Mouse (Mus musculus) C2C12 (cell line): ENCODE measurements around the gene Cul5. TPM values are rescaled to one million over a fixed set of nuclear protein-coding genes. Genes with fewer than 3 reads are reported as not detected.

Experiments used
- H3K27me3 ChIP-seq: one replicate; pipeline ENCODE4 v1.6.1; 2011; ENCODE audit not compliant: control insufficient read depth, insufficient read depth, insufficient read length
- H3K36me3 ChIP-seq: one replicate; pipeline ENCODE4 v1.6.1; 2011; ENCODE audit not compliant: control insufficient read depth, insufficient read depth
- H3K4me3 ChIP-seq: one replicate; pipeline ENCODE4 v1.5.1; 2011; ENCODE audit warnings: mild to moderate bottlenecking, control low read depth; ENCODE audit not compliant: poor library complexity, insufficient read depth, severe bottlenecking
- H3K79me2 ChIP-seq: one replicate; pipeline ENCODE4 v1.6.1; 2011; ENCODE audit not compliant: control insufficient read depth, insufficient read depth
- H3K79me3 ChIP-seq: one replicate; pipeline ENCODE4 v1.6.1; 2011; ENCODE audit warnings: low read depth, control low read depth
- H3ac ChIP-seq: one replicate; pipeline ENCODE3; 2011; ENCODE audit warnings: low read depth; ENCODE audit not compliant: control insufficient read depth, insufficient read length
- CEBPB ChIP-seq: IDR thresholded peaks from one replicate; pipeline ENCODE4 v1.6.1; 2011; ENCODE audit warnings: low read depth, mild to moderate bottlenecking, control low read depth, moderate library complexity
- CTCF ChIP-seq: IDR thresholded peaks from one replicate; pipeline ENCODE4 v1.5.1; 2011; ENCODE audit not compliant: control insufficient read depth, insufficient read depth, insufficient read length
- FOSL1 ChIP-seq: IDR thresholded peaks from one replicate; pipeline ENCODE4 v1.8.0; 2011; ENCODE audit warnings: mild to moderate bottlenecking, low read length; ENCODE audit not compliant: poor library complexity, insufficient read depth, severe bottlenecking
- MAX ChIP-seq: IDR thresholded peaks from one replicate; pipeline ENCODE4 v1.6.1; 2011; ENCODE audit warnings: mild to moderate bottlenecking, control low read depth
- MYOD1 ChIP-seq: IDR thresholded peaks from one replicate; pipeline ENCODE4 v1.6.1; 2011; ENCODE audit warnings: low read depth; ENCODE audit not compliant: control insufficient read depth, insufficient read length
- MYOG ChIP-seq: IDR thresholded peaks from one replicate; pipeline ENCODE4 v1.6.1; 2011; ENCODE audit not compliant: control insufficient read depth, insufficient read length; ENCODE audit errors: extremely low read depth
- USF1 ChIP-seq: IDR thresholded peaks from one replicate; pipeline ENCODE4 v1.6.1; 2011; ENCODE audit warnings: low read depth, mild to moderate bottlenecking, control low read depth, moderate library complexity
- polyA plus RNA-seq: library from polyadenylated mRNA; unstranded; fragments of >200 nt; fragmentation: generic; extraction: Trizol; gene quantifications from one replicate; pipeline ENCODE4 v1.2.1, GENCODE M21; 2012; ENCODE audit warnings: missing spikeins

The Cul5 gene
- polyA plus RNA-seq, 1 experiment, result 7.2 TPM

GRCm38 (mm10) chr9:53603849-53604248 lies 66.0 kb downstream of the Cul5 start:
- H3ac ChIP-seq, result no peak overlapping the region
- H3K36me3 ChIP-seq, result no peaks in the 10 kb centered on the region

GRCm38 (mm10) chr9:53603384-53603783 lies 66.4 kb downstream of the Cul5 start:
- Histone ChIP-seq H3ac (no peak overlapping the region), H3K27me3 (no peaks in the 10 kb centered on the region), H3K79me2 (peaks cover 57% of the 10 kb centered on the region), H3K79me3 (peaks cover 18% of the 10 kb centered on the region), H3K36me3 (no peaks in the 10 kb centered on the region), H3K4me3 (no peak overlapping the region)
- TF ChIP-seq CEBPB, result no peak
- no peak for TF ChIP-seq MYOG
- no peak for TF ChIP-seq CTCF
- no peak for TF ChIP-seq USF1
- TF ChIP-seq MAX, result no peak
- no peak for TF ChIP-seq MYOD1
- TF ChIP-seq FOSL1, result no peak

More at GRCm38 (mm10) chr9:53603849-53604248, 66.0 kb downstream of the Cul5 start:
- peaks cover 21% of the 10 kb centered on the region for H3K79me3 ChIP-seq
- TF ChIP-seq MAX (no peak), FOSL1 (no peak), CEBPB (no peak), USF1 (no peak), MYOD1 (no peak)
- H3K79me2 ChIP-seq, result peaks cover 61% of the 10 kb centered on the region
- no peak overlapping the region for H3K4me3 ChIP-seq
- no peaks in the 10 kb centered on the region for H3K27me3 ChIP-seq

- peaks cover 9% of the 10 kb centered on the region for H3K79me3 ChIP-seq
- H3K4me3 ChIP-seq, result no peak overlapping the region
- TF ChIP-seq CTCF, result no peak
- no peak for TF ChIP-seq FOSL1
- no peak for TF ChIP-seq USF1
- TF ChIP-seq MYOG, result no peak
- no peak for TF ChIP-seq CEBPB
- TF ChIP-seq MYOD1, result no peak
- no peak for TF ChIP-seq MAX
- peaks cover 51% of the 10 kb centered on the region for H3K79me2 ChIP-seq
- H3ac ChIP-seq, result no peak overlapping the region
- H3K27me3 ChIP-seq, result no peaks in the 10 kb centered on the region
- H3K36me3 ChIP-seq, result no peaks in the 10 kb centered on the region
These were observed 68.3 kb downstream of the Cul5 start for GRCm38 (mm10) chr9:53601541-53601940.

- Histone ChIP-seq H3K27me3 (no peaks in the 10 kb centered on the region), H3K4me3 (no peak overlapping the region), H3K79me2 (peaks cover 23% of the 10 kb centered on the region), H3ac (no peak overlapping the region), H3K36me3 (peaks cover 4% of the 10 kb centered on the region), H3K79me3 (peaks cover 7% of the 10 kb centered on the region)
- TF ChIP-seq MYOD1 (no peak), CEBPB (no peak), MYOG (no peak)
These were observed 71.2 kb downstream of the Cul5 start for GRCm38 (mm10) chr9:53598631-53599030.

GRCm38 (mm10) chr9:53596971-53597600 lies 72.7 kb downstream of the Cul5 start:
- peaks cover 17% of the 10 kb centered on the region for H3K79me2 ChIP-seq
- no peak overlapping the region for H3K4me3 ChIP-seq
- TF ChIP-seq MYOD1 (no peak), USF1 (no peak), CEBPB (no peak), MYOG (no peak), FOSL1 (no peak), CTCF (no peak), MAX (no peak)
- H3K79me3 ChIP-seq, result peaks cover 7% of the 10 kb centered on the region
- H3K27me3 ChIP-seq, result no peaks in the 10 kb centered on the region
- peaks cover 10% of the 10 kb centered on the region for H3K36me3 ChIP-seq
- no peak overlapping the region for H3ac ChIP-seq

GRCm38 (mm10) chr9:53594764-53595163 lies 75.0 kb downstream of the Cul5 start:
- no peak overlapping the region for H3K4me3 ChIP-seq
- TF ChIP-seq CTCF, result peak; percentile 68
- TF ChIP-seq USF1, result no peak
- no peaks in the 10 kb centered on the region for H3K79me3 ChIP-seq
- peaks cover 20% of the 10 kb centered on the region for H3K36me3 ChIP-seq
- peaks cover 6% of the 10 kb centered on the region for H3K79me2 ChIP-seq
- no peak overlapping the region for H3ac ChIP-seq
- H3K27me3 ChIP-seq, result no peaks in the 10 kb centered on the region
